Mouse (Mus musculus) midbrain, embryonic 15.5 days (tissue): ENCODE results near the gene Elp4. TPM values are rescaled to one million over a fixed set of nuclear protein-coding genes. Genes with fewer than 3 reads are reported as not detected.
A peak's percentile ranks its signal among the peaks of the same experiment; 100 is the strongest.

ENCODE experiments used
- ATAC-seq: fragments of 200-750 bp; cut with Nextera tagmentation; replicated peaks from 2 replicates; pipeline ENCODE4 v1.8.0; 2017; ENCODE audit warnings: moderate TSS enrichment
- H3K27ac ChIP-seq: fragments of 300-500 bp; sonication (generic); 2 replicates; pipeline ENCODE4 v1.5.1; 2015; ENCODE audit warnings: mild to moderate bottlenecking, inconsistent platforms
- H3K27me3 ChIP-seq: fragments of 300-500 bp; sonication (generic); replicated peaks from 2 replicates; pipeline ENCODE4 v1.6.1; 2015; ENCODE audit warnings: inconsistent platforms
- H3K36me3 ChIP-seq: fragments of 300-500 bp; sonication (generic); replicated peaks from 2 replicates; pipeline ENCODE4 v1.6.1; 2015; ENCODE audit warnings: inconsistent platforms
- H3K4me1 ChIP-seq: fragments of 300-500 bp; sonication (generic); 2 replicates; pipeline ENCODE4 v1.6.1; 2015; ENCODE audit warnings: inconsistent platforms
- H3K4me2 ChIP-seq: fragments of 300-500 bp; sonication (generic); 2 replicates; pipeline ENCODE4 v1.6.1; 2015; ENCODE audit warnings: inconsistent platforms, mild to moderate bottlenecking, moderate library complexity
- H3K4me3 ChIP-seq: fragments of 300-500 bp; sonication (generic); 2 replicates; pipeline ENCODE4 v1.5.1; 2015; ENCODE audit warnings: mild to moderate bottlenecking, inconsistent platforms
- H3K9ac ChIP-seq: fragments of 300-500 bp; sonication (generic); 2 replicates; pipeline ENCODE4 v1.6.1; 2015; ENCODE audit warnings: mild to moderate bottlenecking, inconsistent platforms
- H3K9me3 ChIP-seq: fragments of 300-500 bp; sonication (generic); 2 replicates; pipeline ENCODE4 v1.6.1; 2016; ENCODE audit warnings: inconsistent platforms
- WGBS: fragments of 180-500 bp; shearing (Covaris S2); methylation state at CpG from one replicate; pipeline ENCODE4 v1.1.7; 2015; ENCODE audit warnings: mixed read lengths; 5-methylcytosine and 5-hydroxymethylcytosine counted together
- polyA plus RNA-seq: library from polyadenylated mRNA; unstranded; fragments of >200 nt; fragmentation: Nextera tagmentation; extraction: Ambion mirVana; gene quantifications from 2 replicates; pipeline ENCODE4 v1.2.1, GENCODE M21; 2015

Gene Elp4
- polyA plus RNA-seq, 1 experiment from 2014 or later, result 34.4 TPM

GRCm38 (mm10) chr2:105771314-105771713, 133.1 kb downstream of the Elp4 start:
- no peaks in the 10 kb centered on the region; the same call in 1 of the 2 replicates for H3K36me3 ChIP-seq
- no peak overlapping the region for H3K4me2 ChIP-seq
- no peak overlapping the region for H3K4me3 ChIP-seq
- 94% methylated on average over 3 of the region's 3 CpGs for WGBS
- H3K9ac ChIP-seq, result no peak overlapping the region
- H3K27ac ChIP-seq, result no peak overlapping the region
- H3K4me1 ChIP-seq, result no peaks in the 10 kb centered on the region
- 0 out of 2 replicates have a peak, but pooled peaks cover 2% of the 10 kb centered on the region for H3K9me3 ChIP-seq
- peaks cover 19% of the 10 kb centered on the region for H3K27me3 ChIP-seq
- no peak for ATAC-seq

- Histone ChIP-seq H3K9me3 (0 out of 2 replicates have a peak, but pooled peaks cover 2% of the 10 kb centered on the region), H3K9ac (no peak overlapping the region), H3K36me3 (no peaks in the 10 kb centered on the region; the same call in 1 of the 2 replicates), H3K27me3 (peaks cover 8% of the 10 kb centered on the region; the same call in 1 of the 2 replicates), H3K4me3 (no peak overlapping the region), H3K27ac (no peak overlapping the region), H3K4me2 (no peak overlapping the region), H3K4me1 (no peaks in the 10 kb centered on the region)
- no peak for ATAC-seq
- 78% methylated on average over 4 of the region's 4 CpGs for WGBS
Measured at GRCm38 (mm10) chr2:105769747-105770328, 134.5 kb downstream of the Elp4 start.

- H3K9ac ChIP-seq, result no peak overlapping the region
- H3K36me3 ChIP-seq, result no peaks in the 10 kb centered on the region
- WGBS, result 41% methylated on average over 1 of the region's 1 CpGs
- ATAC-seq, result 0 out of 2 replicates have a peak, but pooled peaks have one; percentile 50
- no peak overlapping the region for H3K4me2 ChIP-seq
- H3K27ac ChIP-seq, result no peak overlapping the region
- no peaks in the 10 kb centered on the region for H3K27me3 ChIP-seq
- H3K9me3 ChIP-seq, result no peaks in the 10 kb centered on the region
- no peaks in the 10 kb centered on the region for H3K4me1 ChIP-seq
- no peak overlapping the region for H3K4me3 ChIP-seq
Measured at GRCm38 (mm10) chr2:105753512-105753911, 150.9 kb downstream of the Elp4 start.

GRCm38 (mm10) chr2:105749111-105749510, 155.3 kb downstream of the Elp4 start:
- H3K36me3 ChIP-seq, result no peaks in the 10 kb centered on the region
- H3K27me3 ChIP-seq, result no peaks in the 10 kb centered on the region
- no peaks in the 10 kb centered on the region for H3K4me1 ChIP-seq
- no peak for ATAC-seq
- no peak overlapping the region for H3K9ac ChIP-seq
- no peak overlapping the region for H3K4me3 ChIP-seq
- no peak overlapping the region for H3K4me2 ChIP-seq
- no peaks in the 10 kb centered on the region for H3K9me3 ChIP-seq
- 90% methylated on average over 5 of the region's 5 CpGs for WGBS
- no peak overlapping the region for H3K27ac ChIP-seq

GRCm38 (mm10) chr2:105746896-105747295, 157.5 kb downstream of the Elp4 start:
- ATAC-seq, result no peak
- Histone ChIP-seq H3K4me2 (no peak overlapping the region), H3K4me3 (no peak overlapping the region), H3K9ac (no peak overlapping the region), H3K27ac (no peak overlapping the region), H3K4me1 (no peaks in the 10 kb centered on the region), H3K9me3 (no peaks in the 10 kb centered on the region), H3K36me3 (no peaks in the 10 kb centered on the region), H3K27me3 (no peaks in the 10 kb centered on the region)
- WGBS, result 89% methylated on average over 7 of the region's 7 CpGs

- H3K4me1 ChIP-seq, result no peaks in the 10 kb centered on the region
- ATAC-seq, result no peak
- H3K27ac ChIP-seq, result no peak overlapping the region
- no peaks in the 10 kb centered on the region for H3K27me3 ChIP-seq
- no peak overlapping the region for H3K4me3 ChIP-seq
- no peak overlapping the region for H3K4me2 ChIP-seq
- H3K9me3 ChIP-seq, result no peaks in the 10 kb centered on the region
- no peaks in the 10 kb centered on the region for H3K36me3 ChIP-seq
- no peak overlapping the region for H3K9ac ChIP-seq
Measured at GRCm38 (mm10) chr2:105736166-105736565, 168.2 kb downstream of the Elp4 start.

GRCm38 (mm10) chr2:105730704-105731103, 173.7 kb downstream of the Elp4 start:
- H3K4me1 ChIP-seq, result no peaks in the 10 kb centered on the region
- H3K9me3 ChIP-seq, result no peaks in the 10 kb centered on the region
- H3K9ac ChIP-seq, result no peak overlapping the region
- H3K27ac ChIP-seq, result no peak overlapping the region
- H3K4me2 ChIP-seq, result no peak overlapping the region
- H3K36me3 ChIP-seq, result no peaks in the 10 kb centered on the region
- ATAC-seq, result no peak
- no peaks in the 10 kb centered on the region; the same call in 1 of the 2 replicates for H3K27me3 ChIP-seq
- no peak overlapping the region for H3K4me3 ChIP-seq
- 94% methylated on average over 3 of the region's 3 CpGs for WGBS

GRCm38 (mm10) chr2:105726657-105727056, 177.7 kb downstream of the Elp4 start:
- no peaks in the 10 kb centered on the region for H3K9me3 ChIP-seq
- no peak overlapping the region for H3K4me2 ChIP-seq
- H3K36me3 ChIP-seq, result no peaks in the 10 kb centered on the region
- H3K9ac ChIP-seq, result no peak overlapping the region
- ATAC-seq, result no peak
- H3K4me3 ChIP-seq, result no peak overlapping the region
- no peaks in the 10 kb centered on the region for H3K4me1 ChIP-seq
- 66% methylated on average over 9 of the region's 9 CpGs for WGBS
- H3K27ac ChIP-seq, result no peak overlapping the region
- H3K27me3 ChIP-seq, result peaks cover 16% of the 10 kb centered on the region

- H3K4me3 ChIP-seq, result no peak overlapping the region
- no peaks in the 10 kb centered on the region for H3K36me3 ChIP-seq
- H3K4me1 ChIP-seq, result peaks cover 4% of the 10 kb centered on the region; the same call in 1 of the 2 replicates
- ATAC-seq, result 0 out of 2 replicates have a peak, but pooled peaks have one; percentile 50
- 56% methylated on average over 8 of the region's 8 CpGs for WGBS
- H3K27me3 ChIP-seq, result peaks cover 41% of the 10 kb centered on the region
- H3K9me3 ChIP-seq, result no peaks in the 10 kb centered on the region
- no peak overlapping the region for H3K27ac ChIP-seq
- H3K9ac ChIP-seq, result no peak overlapping the region
- no peak overlapping the region for H3K4me2 ChIP-seq
Measured at GRCm38 (mm10) chr2:105715409-105716115, 188.8 kb downstream of the Elp4 start.

GRCm38 (mm10) chr2:105710511-105710910, 193.9 kb downstream of the Elp4 start:
- WGBS, result 62% methylated on average over 3 of the region's 3 CpGs

GRCm38 (mm10) chr2:105709126-105709525, 195.2 kb downstream of the Elp4 start:
- Histone ChIP-seq H3K4me3 (no peak overlapping the region), H3K4me2 (no peak overlapping the region), H3K4me1 (no peaks in the 10 kb centered on the region), H3K27ac (no peak overlapping the region), H3K36me3 (no peaks in the 10 kb centered on the region), H3K27me3 (0 out of 2 replicates have a peak, but pooled peaks cover 3% of the 10 kb centered on the region), H3K9ac (no peak overlapping the region), H3K9me3 (no peaks in the 10 kb centered on the region)
- WGBS, result 81% methylated on average over 3 of the region's 3 CpGs
- no peak for ATAC-seq

More at GRCm38 (mm10) chr2:105710511-105710910, 193.9 kb downstream of the Elp4 start:
- ATAC-seq, result no peak
- Histone ChIP-seq H3K9me3 (no peaks in the 10 kb centered on the region), H3K9ac (no peak overlapping the region), H3K27me3 (0 out of 2 replicates have a peak, but pooled peaks cover 10% of the 10 kb centered on the region), H3K4me1 (no peaks in the 10 kb centered on the region), H3K36me3 (no peaks in the 10 kb centered on the region), H3K4me2 (no peak overlapping the region), H3K27ac (no peak overlapping the region), H3K4me3 (no peak overlapping the region)

GRCm38 (mm10) chr2:105705320-105705719, 199.0 kb downstream of the Elp4 start:
- Histone ChIP-seq H3K9me3 (no peaks in the 10 kb centered on the region), H3K27ac (no peak overlapping the region), H3K4me1 (no peaks in the 10 kb centered on the region), H3K4me3 (no peak overlapping the region), H3K9ac (no peak overlapping the region), H3K27me3 (no peaks in the 10 kb centered on the region), H3K36me3 (no peaks in the 10 kb centered on the region), H3K4me2 (no peak overlapping the region)
- no peak for ATAC-seq
- 51% methylated on average over 2 of the region's 2 CpGs for WGBS
